Mouse (Mus musculus): ENCODE measurements around the gene Fitm1. TPM values are rescaled to one million over a fixed set of nuclear protein-coding genes. Genes with fewer than 3 reads are reported as not detected.
A peak's percentile ranks its signal among the peaks of the same experiment; 100 is the strongest.

The Fitm1 gene
- total and polyA plus RNA-seq, 3 experiments, result 0.07 TPM; not detected in 2

- TF ChIP-seq RCOR1 (IDR thresholded peaks at IDR 0.05; ENCODE audit: low read depth, low read length) (no peak), CHD1 (IDR thresholded peaks at IDR 0.05; ENCODE audit: low read depth, low read length) (0 out of 2 replicates have a peak, but pooled peaks have one; percentile 68)
- Histone ChIP-seq H3K4me3 (ENCODE audit: control insufficient read depth in 1 of 2, insufficient read depth in 1 of 2, low read depth in 2 of 2, low read length in 2 of 2) (peak overlapping the region; percentile 78 to 82), H3K79me2 (ENCODE audit: control insufficient read depth, insufficient read depth, low read length, poor library complexity) (peaks cover 8% of the 10 kb centered on the region), H3K9me3 (replicated peaks; ENCODE audit: insufficient read depth, low read length) (no peaks in the 10 kb centered on the region), H3K27ac (ENCODE audit: control insufficient read depth, low read depth, low read length) (peak overlapping the region; percentile 100), H3K36me3 (ENCODE audit: control insufficient read depth in 1 of 2, insufficient read depth in 2 of 2, low read length in 2 of 2) (peaks cover 0 to 34% of the 10 kb centered on the region in 2 experiments; a peak in 2 of 4 replicates), H3K9ac (ENCODE audit: control insufficient read depth, low read depth, low read length, poor library complexity, severe bottlenecking) (peak overlapping the region; percentile 58), H3K4me1 (ENCODE audit: control insufficient read depth in 1 of 2, insufficient read depth in 2 of 2, low read length in 2 of 2) (peaks cover 3 to 31% of the 10 kb centered on the region in 2 experiments), H3K27me3 (ENCODE audit: control insufficient read depth in 1 of 2, insufficient read depth in 2 of 2, low read length in 2 of 2) (no peaks in the 10 kb centered on the region)
- DNase-seq (ENCODE audit: low read depth, low spot score), result peak; percentile 46
Measured at GRCm38 (mm10) chr14:55584303-55584701, 8.9 kb downstream of the Fitm1 start.

GRCm38 (mm10) chr14:55584702-55585565 lies 9.5 kb downstream of the Fitm1 start, which contains the start of gene Emc9:
Gene Emc9 (minus strand): TSS chr14:55585302.
- peak within 1 kb of the TSS; percentile 100 for H3K27ac ChIP-seq (ENCODE audit: control insufficient read depth, low read depth, low read length)
- no peaks in the 10 kb centered on the region for H3K27me3 ChIP-seq (ENCODE audit: control insufficient read depth in 1 of 2, insufficient read depth in 2 of 2, low read length in 2 of 2)
- H3K36me3 ChIP-seq (ENCODE audit: control insufficient read depth in 1 of 2, insufficient read depth in 2 of 2, low read length in 2 of 2), result peaks cover 0 to 34% of the 10 kb centered on the region in 2 experiments; a peak in 2 of 4 replicates
- peaks cover 12% of the 10 kb centered on the region for H3K79me2 ChIP-seq (ENCODE audit: control insufficient read depth, insufficient read depth, low read length, poor library complexity)
- H3K9me3 ChIP-seq (replicated peaks; ENCODE audit: insufficient read depth, low read length), result no peaks in the 10 kb centered on the region
- H3K9ac ChIP-seq (ENCODE audit: control insufficient read depth, low read depth, low read length, poor library complexity, severe bottlenecking), result peak within 1 kb of the TSS; percentile 73
- TF ChIP-seq POLR2A (IDR thresholded peaks at IDR 0.05; ENCODE audit: control insufficient read depth in 1 of 2, insufficient read depth in 1 of 2, low read depth in 1 of 2, low read length in 2 of 2, poor library complexity in 1 of 2), result peak in 1 of 2 experiments; percentile 78; a peak in 2 of 4 replicates
- peak; percentile 74 for TF ChIP-seq ZNF384 (IDR thresholded peaks at IDR 0.05; ENCODE audit: low read depth, low read length)
- TF ChIP-seq JUND (IDR thresholded peaks at IDR 0.05; ENCODE audit: low read depth, low read length), result no peak
- TF ChIP-seq CTCF (IDR thresholded peaks at IDR 0.05 in 2 of 3, conservative IDR thresholded peaks at IDR 0.05 in 1 of 3; ENCODE audit: control insufficient read depth in 1 of 3, insufficient read depth in 1 of 3, low read depth in 2 of 3, low read length in 3 of 3, poor library complexity in 1 of 3, severe bottlenecking in 1 of 3), result no peak
- peak; percentile 57; the same call in 1 of the 2 replicates for TF ChIP-seq RCOR1 (IDR thresholded peaks at IDR 0.05; ENCODE audit: low read depth, low read length)
- no peak for TF ChIP-seq GABPA (IDR thresholded peaks at IDR 0.05; ENCODE audit: low read depth, low read length)
- TF ChIP-seq SMC3 (IDR thresholded peaks at IDR 0.05; ENCODE audit: low read depth, low read length), result no peak
- 0 out of 2 replicates have a peak, but pooled peaks have one; percentile 6 for TF ChIP-seq ETS1 (IDR thresholded peaks at IDR 0.05; ENCODE audit: low read depth, low read length)
- no peak for TF ChIP-seq USF1 (IDR thresholded peaks at IDR 0.05; ENCODE audit: low read depth, low read length)
- TF ChIP-seq POLR2AphosphoS2 (IDR thresholded peaks at IDR 0.05; ENCODE audit: low read length), result peak; percentile 80; the same call in 1 of the 2 replicates
- TF ChIP-seq MXI1 (IDR thresholded peaks at IDR 0.05; ENCODE audit: low read depth, low read length), result peak; percentile 89
- TF ChIP-seq NELFE (IDR thresholded peaks at IDR 0.05; ENCODE audit: low read depth, low read length), result peak; percentile 66
- TF ChIP-seq ZKSCAN1 (IDR thresholded peaks at IDR 0.05; ENCODE audit: low read depth, low read length), result no peak
- peak; percentile 49; the same call in 1 of the 2 replicates for TF ChIP-seq GATA1 (IDR thresholded peaks at IDR 0.05; ENCODE audit: low read depth, low read length)
- TF ChIP-seq MAX (IDR thresholded peaks at IDR 0.05; ENCODE audit: low read length), result peak; percentile 64; the same call in 1 of the 2 replicates
- TF ChIP-seq USF2 (IDR thresholded peaks at IDR 0.05; ENCODE audit: borderline replicate concordance in 1 of 2, insufficient read depth in 1 of 2, low read depth in 1 of 2, low read length in 2 of 2), result no peak
- TF ChIP-seq HCFC1 (IDR thresholded peaks at IDR 0.05; ENCODE audit: low read depth, low read length), result peak; percentile 55
- no peak for TF ChIP-seq CHD1 (IDR thresholded peaks at IDR 0.05; ENCODE audit: low read depth, low read length)
- TF ChIP-seq EP300 (IDR thresholded peaks at IDR 0.05; ENCODE audit: low read depth in 1 of 2, low read length in 2 of 2), result peak in 1 of 2 experiments; percentile 51; a peak in 1 of 4 replicates
- peak; percentile 62 for TF ChIP-seq SIN3A (IDR thresholded peaks at IDR 0.05; ENCODE audit: low read length)
- TF ChIP-seq NRF1 (IDR thresholded peaks at IDR 0.05; ENCODE audit: insufficient read depth, low read depth, low read length, poor library complexity, severe bottlenecking), result peak; percentile 80
- no peak for TF ChIP-seq BHLHE40 (IDR thresholded peaks at IDR 0.05; ENCODE audit: borderline replicate concordance, low read depth, low read length)
- 0 out of 2 replicates have a peak, but pooled peaks have one; percentile 6 for TF ChIP-seq TAL1 (IDR thresholded peaks at IDR 0.05; ENCODE audit: low read length)
- TF ChIP-seq MAZ (IDR thresholded peaks at IDR 0.05; ENCODE audit: low read depth, low read length), result no peak
- TF ChIP-seq MEF2A (IDR thresholded peaks at IDR 0.05; ENCODE audit: extremely low read depth, insufficient replicate concordance, low read depth, low read length, poor library complexity, severe bottlenecking), result no peak
- peak; percentile 96 for DNase-seq (ENCODE audit: low read depth, low spot score)
- H3K4me3 ChIP-seq (ENCODE audit: control insufficient read depth in 1 of 2, insufficient read depth in 1 of 2, low read depth in 2 of 2, low read length in 2 of 2), result peak within 1 kb of the TSS; percentile 78 to 82
- peaks cover 3 to 37% of the 10 kb centered on the region in 2 experiments for H3K4me1 ChIP-seq (ENCODE audit: control insufficient read depth in 1 of 2, insufficient read depth in 2 of 2, low read length in 2 of 2)

Measured in MEL (cell line).